Mouse (Mus musculus): ENCODE results near the gene Hfe2. TPM values are rescaled to one million over a fixed set of nuclear protein-coding genes. Genes with fewer than 3 reads are reported as not detected.
"Not testable (repeated sequence)": the region's sequence is repeated elsewhere in the genome, so short reads cannot be mapped to it uniquely, and the experiment has no call there.

The Hfe2 gene
- polyA plus RNA-seq, 2 experiments = 3.8 to 4.3 TPM

DNA sequence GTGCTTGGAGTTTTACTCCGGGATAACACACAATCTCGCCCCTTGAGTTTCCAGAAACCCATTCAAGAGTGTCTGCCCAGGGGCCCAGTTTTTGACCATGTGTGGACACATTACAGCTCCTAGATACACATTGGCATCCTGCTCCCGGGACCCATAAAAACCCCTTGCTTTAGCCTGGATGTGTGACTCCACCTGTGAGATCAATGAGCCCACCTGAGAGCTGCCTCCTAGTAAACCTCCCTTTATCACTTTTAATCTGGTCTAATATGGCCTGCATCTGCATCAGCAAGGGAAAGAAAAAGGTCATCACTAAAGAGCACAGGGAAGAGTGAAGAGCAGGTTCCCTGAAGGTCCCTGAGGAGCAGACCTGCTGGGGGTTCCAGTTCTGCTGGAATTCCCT, 43.1 kb upstream of the Hfe2 start:
- Histone ChIP-seq H3K36me3 (replicated peaks; ENCODE audit: control insufficient read depth, insufficient read depth, low read depth) (no peaks in the 10 kb centered on the region), H3K4me3 (ENCODE audit: insufficient read depth in 1 of 2, low read depth in 2 of 2, low read length in 2 of 2) (no peak overlapping the region), H3K4me2 (ENCODE audit: low read depth) (no peak overlapping the region), H3K27ac (no peak overlapping the region), H3K9ac (replicated peaks) (no peak overlapping the region), H3K9me3 (ENCODE audit: control insufficient read depth, low read length) (no peaks in the 10 kb centered on the region), H3K27me3 (ENCODE audit: control insufficient read depth, insufficient read depth, low read length) (peaks cover 10% of the 10 kb centered on the region), H3K4me1 (replicated peaks; ENCODE audit: control insufficient read depth in 2 of 2, insufficient read depth in 2 of 2, low read length in 1 of 2) (peaks cover 5 to 10% of the 10 kb centered on the region in 2 experiments; a peak in 3 of 4 replicates)
- 72% methylated on average over 3 of the region's 3 CpGs for WGBS (ENCODE audit: insufficient replicate concordance)
- no peak for DNase-seq (ENCODE audit: low read depth in 3 of 3, low spot score in 3 of 3)
- no peak for ATAC-seq (ENCODE audit: insufficient read depth)
- no peak for TF ChIP-seq EP300 (IDR thresholded peaks at IDR 0.05; ENCODE audit: low read depth)
- no peak for TF ChIP-seq CTCF (IDR thresholded peaks at IDR 0.05; ENCODE audit: low read depth)

DNA sequence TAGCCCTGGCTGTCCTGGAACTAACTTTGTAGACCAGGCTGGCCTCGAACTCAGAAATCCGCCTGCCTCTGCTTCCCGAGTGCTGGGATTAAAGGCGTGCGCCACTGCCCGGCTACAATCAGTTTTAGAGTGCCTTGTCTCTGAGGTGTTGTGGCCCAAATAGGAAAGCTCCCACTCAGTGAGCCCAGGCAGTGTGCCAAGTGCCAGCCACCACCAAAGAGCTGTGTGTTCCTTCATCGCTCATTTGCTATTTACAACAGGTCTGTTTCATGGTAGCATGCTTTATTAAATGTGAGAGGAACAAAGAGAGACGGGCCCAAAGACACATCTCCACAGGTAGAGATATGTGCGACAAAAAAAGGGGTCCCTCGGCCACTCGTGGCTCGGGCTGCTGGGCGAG, 42.5 kb upstream of the Hfe2 start:
- Histone ChIP-seq H3K4me3 (ENCODE audit: insufficient read depth in 1 of 2, low read depth in 2 of 2, low read length in 2 of 2) (no peak overlapping the region), H3K27ac (no peak overlapping the region), H3K4me1 (replicated peaks; ENCODE audit: control insufficient read depth in 2 of 2, insufficient read depth in 2 of 2, low read length in 1 of 2) (peaks cover 9 to 13% of the 10 kb centered on the region in 2 experiments), H3K36me3 (replicated peaks; ENCODE audit: control insufficient read depth, insufficient read depth, low read depth) (no peaks in the 10 kb centered on the region), H3K27me3 (ENCODE audit: control insufficient read depth, insufficient read depth, low read length) (peaks cover 6% of the 10 kb centered on the region), H3K9me3 (ENCODE audit: control insufficient read depth, low read length) (no peaks in the 10 kb centered on the region), H3K9ac (replicated peaks) (no peak overlapping the region), H3K4me2 (ENCODE audit: low read depth) (no peak overlapping the region)
- TF ChIP-seq CTCF (IDR thresholded peaks at IDR 0.05; ENCODE audit: low read depth) (no peak), EP300 (IDR thresholded peaks at IDR 0.05; ENCODE audit: low read depth) (no peak)
- ATAC-seq (ENCODE audit: insufficient read depth) (no peak), DNase-seq (ENCODE audit: low read depth in 3 of 3, low spot score in 3 of 3) (no peak)
- 76% methylated on average over 13 of the region's 13 CpGs for WGBS (ENCODE audit: insufficient replicate concordance)

DNA sequence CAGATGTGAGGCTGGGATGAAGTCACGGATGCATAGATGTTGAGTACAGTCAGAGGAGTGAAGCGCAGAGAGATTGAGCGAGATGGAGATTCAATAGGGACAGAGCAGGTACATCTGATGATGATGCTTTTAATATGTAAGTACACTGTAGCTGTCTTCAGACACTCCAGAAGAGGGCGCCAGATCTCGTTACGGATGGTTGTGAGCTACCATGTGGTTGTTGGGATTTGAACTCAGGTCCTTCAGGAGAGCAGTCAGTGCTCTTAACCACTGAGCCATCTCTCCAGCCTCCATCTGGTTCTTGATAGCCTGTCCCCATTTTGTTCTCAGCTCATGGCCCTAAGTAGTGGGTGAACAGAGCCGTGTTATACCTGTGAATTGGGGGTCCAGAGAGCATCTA, 41.9 kb upstream of the Hfe2 start:
- DNase-seq (ENCODE audit: low read depth in 3 of 3, low spot score in 3 of 3); H3K27ac ChIP-seq; H3K9ac ChIP-seq (replicated peaks); H3K27me3 ChIP-seq (ENCODE audit: control insufficient read depth, insufficient read depth, low read length); H3K4me2 ChIP-seq (ENCODE audit: low read depth); H3K36me3 ChIP-seq (replicated peaks; ENCODE audit: control insufficient read depth, insufficient read depth, low read depth); H3K9me3 ChIP-seq (ENCODE audit: control insufficient read depth, low read length); ATAC-seq (ENCODE audit: insufficient read depth); H3K4me3 ChIP-seq (ENCODE audit: insufficient read depth in 1 of 2, low read depth in 2 of 2, low read length in 2 of 2): not testable (repeated sequence)
- peak; percentile 70 for TF ChIP-seq CTCF (IDR thresholded peaks at IDR 0.05; ENCODE audit: low read depth)
- peaks cover 11 to 13% of the 10 kb centered on the region in 2 experiments for H3K4me1 ChIP-seq (replicated peaks; ENCODE audit: control insufficient read depth in 2 of 2, insufficient read depth in 2 of 2, low read length in 1 of 2)
- WGBS (ENCODE audit: insufficient replicate concordance) = 39% methylated on average over 7 of the region's 7 CpGs

DNA sequence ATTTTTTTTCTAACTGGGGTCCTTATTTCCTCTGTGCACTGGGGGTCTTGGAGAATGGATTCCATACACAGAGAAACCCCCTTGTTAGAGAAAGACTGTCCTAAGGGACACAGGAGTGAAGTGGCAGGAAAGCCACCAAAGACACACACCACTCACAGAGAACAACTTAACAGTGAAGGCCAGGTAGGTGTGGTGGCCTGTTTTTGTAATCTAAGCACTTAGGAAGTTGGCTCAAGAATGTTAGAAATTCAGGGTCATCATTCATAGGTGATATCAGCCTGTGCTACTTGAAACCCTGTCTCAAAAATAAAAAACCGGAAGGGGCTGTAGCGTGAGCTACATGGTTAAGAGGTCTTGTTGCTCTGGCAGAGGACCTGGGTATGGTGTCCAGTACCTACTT, 41.0 kb upstream of the Hfe2 start:
- ATAC-seq (ENCODE audit: insufficient read depth) = no peak
- H3K36me3 ChIP-seq (replicated peaks; ENCODE audit: control insufficient read depth, insufficient read depth, low read depth) = no peaks in the 10 kb centered on the region
- no peak for DNase-seq (ENCODE audit: low read depth in 3 of 3, low spot score in 3 of 3)
- H3K27ac ChIP-seq = no peak overlapping the region
- no peak overlapping the region for H3K4me3 ChIP-seq (ENCODE audit: insufficient read depth in 1 of 2, low read depth in 2 of 2, low read length in 2 of 2)
- H3K4me2 ChIP-seq (ENCODE audit: low read depth) = no peak overlapping the region
- WGBS (ENCODE audit: insufficient replicate concordance) = 84% methylated on average over 2 of the region's 2 CpGs
- peaks cover 11 to 13% of the 10 kb centered on the region in 2 experiments for H3K4me1 ChIP-seq (replicated peaks; ENCODE audit: control insufficient read depth in 2 of 2, insufficient read depth in 2 of 2, low read length in 1 of 2)
- no peaks in the 10 kb centered on the region for H3K27me3 ChIP-seq (ENCODE audit: control insufficient read depth, insufficient read depth, low read length)
- TF ChIP-seq CTCF (IDR thresholded peaks at IDR 0.05; ENCODE audit: low read depth) (no peak), EP300 (IDR thresholded peaks at IDR 0.05; ENCODE audit: low read depth) (no peak)
- no peak overlapping the region for H3K9ac ChIP-seq (replicated peaks)
- no peaks in the 10 kb centered on the region for H3K9me3 ChIP-seq (ENCODE audit: control insufficient read depth, low read length)

DNA sequence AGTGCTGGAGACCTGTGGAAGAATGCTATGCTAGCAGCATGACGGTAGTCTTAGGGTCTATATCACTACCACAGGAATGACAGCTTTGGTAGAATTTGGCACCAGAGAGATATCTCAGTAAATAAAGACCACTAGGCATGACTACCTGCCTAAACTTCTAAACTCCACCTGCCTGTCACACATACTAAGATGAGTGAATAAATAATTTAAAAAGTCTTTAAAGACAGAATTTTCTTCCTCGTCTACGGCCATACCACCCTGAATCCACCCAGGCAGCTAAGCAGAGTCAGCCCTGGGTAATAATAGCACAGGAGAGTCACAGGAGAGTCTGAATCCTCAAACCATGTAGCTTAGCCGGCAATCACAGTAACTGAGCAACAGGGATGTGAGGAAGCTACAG, 40.1 kb upstream of the Hfe2 start:
- H3K9me3 ChIP-seq (ENCODE audit: control insufficient read depth, low read length) = no peaks in the 10 kb centered on the region
- DNase-seq (ENCODE audit: low read depth in 3 of 3, low spot score in 3 of 3) (no peak), ATAC-seq (ENCODE audit: insufficient read depth) (no peak)
- peak overlapping the region in 1 of 2 experiments; percentile 24; a peak in 1 of 4 replicates for H3K4me3 ChIP-seq (ENCODE audit: insufficient read depth in 1 of 2, low read depth in 2 of 2, low read length in 2 of 2)
- TF ChIP-seq EP300 (IDR thresholded peaks at IDR 0.05; ENCODE audit: low read depth) = no peak
- TF ChIP-seq CTCF (IDR thresholded peaks at IDR 0.05; ENCODE audit: low read depth) = no peak
- H3K4me1 ChIP-seq (replicated peaks; ENCODE audit: control insufficient read depth in 2 of 2, insufficient read depth in 2 of 2, low read length in 1 of 2) = peaks cover 11 to 13% of the 10 kb centered on the region in 2 experiments
- H3K36me3 ChIP-seq (replicated peaks; ENCODE audit: control insufficient read depth, insufficient read depth, low read depth) = no peaks in the 10 kb centered on the region
- H3K9ac ChIP-seq (replicated peaks) = peak overlapping the region; percentile 2
- WGBS (ENCODE audit: insufficient replicate concordance) = 67% methylated on average over 4 of the region's 4 CpGs
- no peaks in the 10 kb centered on the region for H3K27me3 ChIP-seq (ENCODE audit: control insufficient read depth, insufficient read depth, low read length)
- H3K4me2 ChIP-seq (ENCODE audit: low read depth) = peak overlapping the region; percentile 45
- no peak overlapping the region for H3K27ac ChIP-seq

All from liver, embryonic 14.5 days (tissue).